Mouse (Mus musculus): Measurements from ENCODE around the gene Meis1. TPM values are rescaled to one million over a fixed set of nuclear protein-coding genes. Genes with fewer than 3 reads are reported as not detected.

The Meis1 gene
- polyA plus RNA-seq, 1 experiment from 2014 or later, result 28.6 TPM

- ATAC-seq, result no peak
- Histone ChIP-seq H3K9me3 (replicated peaks) (no peaks in the 10 kb centered on the region), H3K27ac (no peak overlapping the region), H3K36me3 (ENCODE audit: poor library complexity, severe bottlenecking) (no peaks in the 10 kb centered on the region), H3K4me1 (peaks cover 75% of the 10 kb centered on the region), H3K27me3 (peaks cover 76% of the 10 kb centered on the region), H3K9ac (no peak overlapping the region), H3K4me3 (peak overlapping the region; percentile 61; the same call in 1 of the 2 replicates), H3K4me2 (peak overlapping the region; percentile 85)
- 28% methylated on average over 2 of the region's 2 CpGs for WGBS
These were observed 6.2 kb downstream of the Meis1 start for GRCm38 (mm10) chr11:19012463-19013115.

- H3K4me2 ChIP-seq, result peak overlapping the region; percentile 85; the same call in 1 of the 2 replicates
- H3K27me3 ChIP-seq, result peaks cover 79% of the 10 kb centered on the region
- 34% methylated on average over 2 of the region's 2 CpGs for WGBS
- H3K9ac ChIP-seq, result no peak overlapping the region
- H3K4me3 ChIP-seq, result no peak overlapping the region
- H3K27ac ChIP-seq, result no peak overlapping the region
- no peak for ATAC-seq
- no peaks in the 10 kb centered on the region for H3K36me3 ChIP-seq (ENCODE audit: poor library complexity, severe bottlenecking)
- no peaks in the 10 kb centered on the region for H3K9me3 ChIP-seq (replicated peaks)
- H3K4me1 ChIP-seq, result peaks cover 78% of the 10 kb centered on the region
These were observed 6.8 kb downstream of the Meis1 start for GRCm38 (mm10) chr11:19012001-19012400.

- no peaks in the 10 kb centered on the region for H3K36me3 ChIP-seq (ENCODE audit: poor library complexity, severe bottlenecking)
- peak overlapping the region; percentile 41; the same call in 1 of the 2 replicates for H3K4me2 ChIP-seq
- no peak for ATAC-seq
- peaks cover 73% of the 10 kb centered on the region for H3K4me1 ChIP-seq
- no peak overlapping the region for H3K4me3 ChIP-seq
- H3K9ac ChIP-seq, result no peak overlapping the region
- no peak overlapping the region for H3K27ac ChIP-seq
- WGBS, result 37% methylated on average over 9 of the region's 9 CpGs
- H3K27me3 ChIP-seq, result peaks cover 82% of the 10 kb centered on the region
- no peaks in the 10 kb centered on the region for H3K9me3 ChIP-seq (replicated peaks)
These were observed 7.5 kb downstream of the Meis1 start for GRCm38 (mm10) chr11:19011108-19011805.

GRCm38 (mm10) chr11:19010396-19010811, 8.4 kb downstream of the Meis1 start:
- H3K27ac ChIP-seq, result no peak overlapping the region
- H3K9me3 ChIP-seq (replicated peaks), result no peaks in the 10 kb centered on the region
- ATAC-seq, result no peak
- peak overlapping the region; percentile 41 for H3K4me2 ChIP-seq
- H3K36me3 ChIP-seq (ENCODE audit: poor library complexity, severe bottlenecking), result no peaks in the 10 kb centered on the region
- 0 out of 2 replicates have a peak overlapping the region, but pooled peaks have one; percentile 19 for H3K4me3 ChIP-seq
- peak overlapping the region; percentile 43; the same call in 1 of the 2 replicates for H3K9ac ChIP-seq
- peaks cover 66% of the 10 kb centered on the region for H3K4me1 ChIP-seq
- H3K27me3 ChIP-seq, result peaks cover 82% of the 10 kb centered on the region
- WGBS, result 10% methylated on average over 14 of the region's 14 CpGs

GRCm38 (mm10) chr11:19009536-19010395, 9.0 kb downstream of the Meis1 start:
- Histone ChIP-seq H3K27me3 (peaks cover 78% of the 10 kb centered on the region), H3K9ac (peak overlapping the region; percentile 43; the same call in 1 of the 2 replicates), H3K27ac (no peak overlapping the region), H3K9me3 (replicated peaks) (no peaks in the 10 kb centered on the region), H3K4me1 (peaks cover 60% of the 10 kb centered on the region), H3K36me3 (ENCODE audit: poor library complexity, severe bottlenecking) (no peaks in the 10 kb centered on the region), H3K4me2 (peak overlapping the region; percentile 41), H3K4me3 (0 out of 2 replicates have a peak overlapping the region, but pooled peaks have one; percentile 19)
- 22% methylated on average over 17 of the region's 17 CpGs for WGBS
- no peak for ATAC-seq

GRCm38 (mm10) chr11:19008610-19009384, 10.0 kb downstream of the Meis1 start:
- H3K4me3 ChIP-seq, result no peak overlapping the region
- peaks cover 77% of the 10 kb centered on the region for H3K27me3 ChIP-seq
- no peaks in the 10 kb centered on the region for H3K36me3 ChIP-seq (ENCODE audit: poor library complexity, severe bottlenecking)
- H3K27ac ChIP-seq, result no peak overlapping the region
- ATAC-seq, result no peak
- H3K9ac ChIP-seq, result no peak overlapping the region
- H3K9me3 ChIP-seq (replicated peaks), result no peaks in the 10 kb centered on the region
- WGBS, result 33% methylated on average over 13 of the region's 13 CpGs
- peak overlapping the region; percentile 17 for H3K4me2 ChIP-seq
- peaks cover 54% of the 10 kb centered on the region for H3K4me1 ChIP-seq

GRCm38 (mm10) chr11:19007541-19008424, 11.0 kb downstream of the Meis1 start:
- Histone ChIP-seq H3K27ac (no peak overlapping the region), H3K4me1 (peaks cover 47% of the 10 kb centered on the region), H3K27me3 (peaks cover 66% of the 10 kb centered on the region), H3K9me3 (replicated peaks) (no peaks in the 10 kb centered on the region), H3K4me3 (peak overlapping the region; percentile 25), H3K4me2 (peak overlapping the region; percentile 55), H3K36me3 (ENCODE audit: poor library complexity, severe bottlenecking) (no peaks in the 10 kb centered on the region), H3K9ac (peak overlapping the region; percentile 51)
- 10% methylated on average over 45 of the region's 45 CpGs for WGBS
- ATAC-seq, result peak; percentile 46

GRCm38 (mm10) chr11:19007068-19007467, 11.7 kb downstream of the Meis1 start:
- peaks cover 59% of the 10 kb centered on the region for H3K27me3 ChIP-seq
- H3K4me1 ChIP-seq, result peaks cover 41% of the 10 kb centered on the region
- H3K4me2 ChIP-seq, result peak overlapping the region; percentile 55; the same call in 1 of the 2 replicates
- no peak for ATAC-seq
- no peak overlapping the region for H3K9ac ChIP-seq
- 43% methylated on average over 5 of the region's 5 CpGs for WGBS
- no peaks in the 10 kb centered on the region for H3K9me3 ChIP-seq (replicated peaks)
- H3K36me3 ChIP-seq (ENCODE audit: poor library complexity, severe bottlenecking), result no peaks in the 10 kb centered on the region
- no peak overlapping the region for H3K27ac ChIP-seq
- no peak overlapping the region for H3K4me3 ChIP-seq

- H3K27ac ChIP-seq, result no peak overlapping the region
- peaks cover 35% of the 10 kb centered on the region for H3K4me1 ChIP-seq
- WGBS, result 40% methylated on average over 3 of the region's 3 CpGs
- H3K4me3 ChIP-seq, result no peak overlapping the region
- no peak for ATAC-seq
- H3K36me3 ChIP-seq (ENCODE audit: poor library complexity, severe bottlenecking), result no peaks in the 10 kb centered on the region
- no peaks in the 10 kb centered on the region for H3K9me3 ChIP-seq (replicated peaks)
- H3K4me2 ChIP-seq, result no peak overlapping the region
- peaks cover 50% of the 10 kb centered on the region for H3K27me3 ChIP-seq
- H3K9ac ChIP-seq, result no peak overlapping the region
These were observed 12.7 kb downstream of the Meis1 start for GRCm38 (mm10) chr11:19005913-19006693.

All from forebrain, embryonic 13.5 days (tissue).